Mouse (Mus musculus) testis, adult 2 months (tissue): ENCODE measurements around the gene Mospd3.

ENCODE experiments used
- CTCF ChIP-seq: fragments of 200-500 bp; IDR thresholded peaks from 2 replicates; pipeline ENCODE4 v1.5.1; 2012; ENCODE audit warnings: low read depth, mild to moderate bottlenecking, inconsistent platforms, low read length, moderate library complexity; ENCODE audit not compliant: control insufficient read depth, insufficient read depth, insufficient replicate concordance
- POLR2A ChIP-seq: fragments of 200-500 bp; IDR thresholded peaks from 2 replicates; pipeline ENCODE4 v1.6.1; 2012; ENCODE audit warnings: low read depth, mild to moderate bottlenecking, inconsistent platforms, low read length, moderate library complexity; ENCODE audit not compliant: control insufficient read depth

- TF ChIP-seq POLR2A (no peak), CTCF (no peak)
These were observed 20.6 kb downstream of the Mospd3 start for GRCm38 (mm10) chr5:137580246-137580645.
